Mouse (Mus musculus): ENCODE measurements around the gene Hoxd11. TPM values are rescaled to one million over a fixed set of nuclear protein-coding genes. Genes with fewer than 3 reads are reported as not detected.

Gene Hoxd11
- polyA plus RNA-seq, 1 experiment, result 2.1 TPM

DNA sequence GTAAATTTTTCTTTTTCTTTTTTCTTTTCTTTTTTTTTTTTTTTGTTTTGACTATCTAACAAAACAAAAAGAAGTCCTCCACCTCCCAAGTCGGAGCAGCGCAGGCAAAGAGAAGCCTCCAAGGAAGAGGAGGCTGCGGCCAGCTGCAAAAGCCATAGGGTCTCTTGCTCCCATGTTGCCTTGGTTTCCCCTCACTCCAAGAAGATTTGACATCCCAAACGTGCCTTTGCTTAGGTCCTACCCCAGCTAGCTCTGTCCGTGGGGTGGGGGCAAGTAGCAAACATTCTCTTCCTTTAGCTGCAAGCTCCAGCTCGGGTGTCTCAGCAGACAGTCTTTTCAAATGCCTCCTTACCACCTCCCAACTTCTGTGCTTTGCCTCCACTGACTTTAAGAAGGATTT lies 54.4 kb downstream of the Hoxd11 start:
- no peak for DNase-seq
- Histone ChIP-seq H3K36me3 (ENCODE audit: control insufficient read depth, insufficient read depth, low read length) (no peaks in the 10 kb centered on the region), H3K4me3 (ENCODE audit: insufficient read depth, low read depth, low read length) (no peak overlapping the region), H3K4me1 (ENCODE audit: control insufficient read depth, insufficient read depth, low read length) (peaks cover under 1% of the 10 kb centered on the region; the same call in 1 of the 2 replicates), H3K27ac (ENCODE audit: insufficient read depth, low read depth, low read length) (no peak overlapping the region), H3K27me3 (replicated peaks; ENCODE audit: control insufficient read depth, insufficient read depth, low read length) (no peaks in the 10 kb centered on the region)
- WGBS, result 69% methylated on average over 6 of the region's 6 CpGs
- TF ChIP-seq CTCF (conservative IDR thresholded peaks at IDR 0.05; ENCODE audit: insufficient read depth, insufficient read length, low read depth, low read length) (no peak), POLR2A (IDR thresholded peaks at IDR 0.05; ENCODE audit: low read depth, low read length) (no peak)

DNA sequence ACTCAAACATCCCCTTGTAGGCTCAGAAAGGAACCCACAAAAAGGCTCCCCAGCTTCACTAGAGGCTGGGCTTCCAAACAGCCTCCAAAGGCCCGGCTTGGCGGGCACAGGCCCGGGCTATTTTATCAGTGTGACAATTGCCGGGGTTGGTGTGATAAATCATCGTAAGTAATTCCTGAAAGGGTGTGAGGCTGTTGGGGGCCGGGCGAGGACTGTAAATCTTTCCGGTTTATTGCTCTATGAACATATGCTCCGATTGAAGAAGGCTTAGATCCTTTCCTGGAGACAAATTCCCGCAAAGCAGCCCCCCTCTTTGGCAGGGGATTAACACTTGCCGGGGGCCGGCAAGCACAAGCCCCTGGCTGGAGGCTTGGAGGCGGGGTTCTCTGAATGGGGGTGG lies 55.1 kb downstream of the Hoxd11 start:
- Histone ChIP-seq H3K27ac (ENCODE audit: insufficient read depth, low read depth, low read length) (no peak overlapping the region), H3K36me3 (ENCODE audit: control insufficient read depth, insufficient read depth, low read length) (no peaks in the 10 kb centered on the region), H3K4me3 (ENCODE audit: insufficient read depth, low read depth, low read length) (no peak overlapping the region), H3K27me3 (replicated peaks; ENCODE audit: control insufficient read depth, insufficient read depth, low read length) (no peaks in the 10 kb centered on the region), H3K4me1 (ENCODE audit: control insufficient read depth, insufficient read depth, low read length) (peaks cover 5% of the 10 kb centered on the region; the same call in 1 of the 2 replicates)
- DNase-seq, result no peak
- TF ChIP-seq CTCF (conservative IDR thresholded peaks at IDR 0.05; ENCODE audit: insufficient read depth, insufficient read length, low read depth, low read length) (no peak), POLR2A (IDR thresholded peaks at IDR 0.05; ENCODE audit: low read depth, low read length) (no peak)
- 75% methylated on average over 13 of the region's 13 CpGs for WGBS

DNA sequence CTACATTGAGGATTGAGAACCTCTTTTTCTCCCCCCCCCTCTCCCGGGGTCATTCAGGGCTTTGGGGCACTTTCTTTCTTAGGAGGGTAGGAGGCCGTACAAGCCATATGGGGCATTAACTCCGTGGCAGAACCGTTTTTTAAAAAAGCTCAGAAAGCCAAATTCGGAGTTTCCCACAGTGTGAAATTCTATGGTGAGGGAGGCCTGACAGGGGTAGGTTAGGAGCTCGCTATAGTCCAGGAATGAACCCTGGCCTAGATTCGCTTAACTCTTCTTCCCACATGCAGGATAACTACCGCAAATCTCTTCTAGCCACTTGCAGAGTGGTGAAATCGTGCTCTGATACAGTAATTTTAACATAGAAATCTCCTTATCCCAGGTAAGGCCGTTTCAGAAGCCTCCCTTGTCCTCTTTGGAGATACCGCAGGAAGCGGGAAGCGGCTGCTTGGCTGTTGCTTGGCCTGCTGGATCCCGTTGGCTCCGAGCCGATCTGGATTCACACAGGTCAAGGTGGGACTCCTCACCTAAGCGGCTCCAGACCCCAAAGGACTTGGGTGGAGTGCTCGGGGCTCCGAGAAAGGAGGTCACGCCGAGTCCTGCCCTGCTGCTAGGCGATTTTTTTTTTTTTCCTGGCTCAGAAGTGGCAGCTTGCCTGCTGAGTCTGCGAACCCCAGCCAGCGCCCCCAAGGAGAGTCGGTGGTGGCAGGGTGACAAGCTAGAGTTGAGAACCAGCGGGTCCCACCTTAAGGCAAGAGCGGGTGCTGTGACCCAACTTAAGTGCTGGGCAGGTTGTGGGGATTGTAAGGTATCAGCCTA lies 55.8 kb downstream of the Hoxd11 start:
- H3K36me3 ChIP-seq (ENCODE audit: control insufficient read depth, insufficient read depth, low read length), result no peaks in the 10 kb centered on the region
- H3K4me3 ChIP-seq (ENCODE audit: insufficient read depth, low read depth, low read length), result no peak overlapping the region
- no peaks in the 10 kb centered on the region for H3K27me3 ChIP-seq (replicated peaks; ENCODE audit: control insufficient read depth, insufficient read depth, low read length)
- no peak for TF ChIP-seq POLR2A (IDR thresholded peaks at IDR 0.05; ENCODE audit: low read depth, low read length)
- no peak for TF ChIP-seq CTCF (conservative IDR thresholded peaks at IDR 0.05; ENCODE audit: insufficient read depth, insufficient read length, low read depth, low read length)
- peaks cover 5% of the 10 kb centered on the region; the same call in 1 of the 2 replicates for H3K4me1 ChIP-seq (ENCODE audit: control insufficient read depth, insufficient read depth, low read length)
- DNase-seq, result no peak
- 75% methylated on average over 27 of the region's 27 CpGs for WGBS
- H3K27ac ChIP-seq (ENCODE audit: insufficient read depth, low read depth, low read length), result no peak overlapping the region

DNA sequence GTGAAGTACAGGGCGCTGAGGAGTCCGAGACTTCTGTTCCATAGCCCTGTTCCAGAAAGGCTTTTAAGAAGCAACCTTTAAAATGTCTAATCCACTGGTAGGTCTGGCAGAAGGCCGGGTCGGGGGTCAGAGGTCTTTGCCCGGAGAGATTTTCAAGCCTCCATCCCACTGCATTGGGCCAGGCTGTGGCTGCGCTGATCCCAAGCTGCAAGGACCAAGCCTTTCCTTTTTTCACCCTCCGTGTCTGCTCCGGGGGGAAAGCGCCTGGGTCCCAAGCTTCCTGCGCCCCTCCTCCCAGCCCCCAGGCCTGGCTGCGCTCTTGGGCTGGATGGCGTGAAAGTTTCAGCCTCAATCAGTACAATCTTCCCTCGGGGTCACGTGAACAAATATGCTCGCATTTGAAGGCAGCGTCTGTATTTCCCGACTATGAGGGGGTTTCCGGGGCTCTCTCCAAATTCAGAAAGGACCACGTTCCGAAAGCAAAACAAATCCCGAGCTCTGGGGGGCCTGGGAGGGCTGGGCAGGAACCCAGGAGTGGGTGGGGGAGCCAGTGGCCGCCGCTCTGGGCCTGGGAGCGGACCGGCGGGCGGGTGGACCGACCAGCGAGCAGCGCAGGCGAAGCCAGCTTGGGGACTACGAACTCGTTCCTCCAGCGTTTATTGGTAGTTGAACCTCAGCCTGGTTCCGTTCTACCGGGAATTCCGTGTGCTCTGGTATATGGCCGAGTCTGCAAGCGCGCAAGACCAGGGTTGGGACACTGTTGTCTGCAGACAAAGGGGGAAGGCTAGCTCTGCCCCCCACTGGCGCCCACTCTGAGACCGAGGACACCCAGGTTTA lies 56.7 kb downstream of the Hoxd11 start:
- Histone ChIP-seq H3K4me1 (ENCODE audit: control insufficient read depth, insufficient read depth, low read length) (peaks cover 5% of the 10 kb centered on the region; the same call in 1 of the 2 replicates), H3K27me3 (replicated peaks; ENCODE audit: control insufficient read depth, insufficient read depth, low read length) (no peaks in the 10 kb centered on the region)

More for the DNA sequence above, 56.7 kb downstream of the Hoxd11 start:
- no peak for TF ChIP-seq POLR2A (IDR thresholded peaks at IDR 0.05; ENCODE audit: low read depth, low read length)
- TF ChIP-seq CTCF (conservative IDR thresholded peaks at IDR 0.05; ENCODE audit: insufficient read depth, insufficient read length, low read depth, low read length), result no peak
- 62% methylated on average over 42 of the region's 42 CpGs for WGBS
- Histone ChIP-seq H3K36me3 (ENCODE audit: control insufficient read depth, insufficient read depth, low read length) (no peaks in the 10 kb centered on the region), H3K4me3 (ENCODE audit: insufficient read depth, low read depth, low read length) (no peak overlapping the region), H3K27ac (ENCODE audit: insufficient read depth, low read depth, low read length) (no peak overlapping the region)
- DNase-seq, result no peak

Other genes starting within 250 kb of the Hoxd11 start
- gene Lnpk, start 100.1 kb upstream of the Hoxd11 start, polyA plus RNA-seq (2012; rRNA removed), result 2.6 and 3.5 TPM in 2 replicates
- gene Evx2, start 20.0 kb upstream of the Hoxd11 start, polyA plus RNA-seq (2012; rRNA removed), result not detected in 2 replicates
- not detected in 2 replicates for gene Hoxd13, start 11.2 kb upstream of the Hoxd11 start, polyA plus RNA-seq (2012; rRNA removed)
- gene Hoxd12, start 4.5 kb upstream of the Hoxd11 start, polyA plus RNA-seq (2012; rRNA removed), result not detected in 2 replicates
- 7.6 and 7.9 TPM in 2 replicates for gene Hoxd10, start 12.4 kb downstream of the Hoxd11 start, polyA plus RNA-seq (2012; rRNA removed)
- 23.9 and 26.0 TPM in 2 replicates for gene Hoxd9, start 18.2 kb downstream of the Hoxd11 start, polyA plus RNA-seq (2012; rRNA removed)
- 45.8 and 46.2 TPM in 2 replicates for gene Hoxd8, start 25.1 kb downstream of the Hoxd11 start, polyA plus RNA-seq (2012; rRNA removed)
- 10.2 and 10.7 TPM in 2 replicates for gene Hoxd3, start 32.4 kb downstream of the Hoxd11 start, polyA plus RNA-seq (2012; rRNA removed)
- gene Hoxd4, start 32.4 kb downstream of the Hoxd11 start, polyA plus RNA-seq (2012; rRNA removed), result 20.3 and 31.4 TPM in 2 replicates
- gene Gm28230, start 47.2 kb downstream of the Hoxd11 start, polyA plus RNA-seq (2012; rRNA removed), result 5.5 and 7.8 TPM in 2 replicates
- 0.04 and 0.08 TPM in 2 replicates for gene Hoxd1, start 83.4 kb downstream of the Hoxd11 start, polyA plus RNA-seq (2012; rRNA removed)
- 66.8 and 68.3 TPM in 2 replicates for gene Mtx2, start 146.2 kb downstream of the Hoxd11 start, polyA plus RNA-seq (2012; rRNA removed)